Mouse (Mus musculus) ovary, postnatal 10 days (tissue): ENCODE measurements around the gene Cenpp.

Source experiments
- DNase-seq: peaks from one replicate; pipeline ENCODE4 v3.0.0; 2022; ENCODE audit warnings: low spot score

Cenpp gene

GRCm38 (mm10) chr13:49526235-49526634 lies 126.3 kb downstream of the Cenpp start:
- no peak for DNase-seq

GRCm38 (mm10) chr13:49518761-49519160 lies 133.8 kb downstream of the Cenpp start:
- no peak for DNase-seq

GRCm38 (mm10) chr13:49507176-49507575 lies 145.4 kb downstream of the Cenpp start:
- no peak for DNase-seq

GRCm38 (mm10) chr13:49505776-49506175 lies 146.8 kb downstream of the Cenpp start:
- DNase-seq: no peak

- no peak for DNase-seq
Measured at GRCm38 (mm10) chr13:49504510-49504909, 148.1 kb downstream of the Cenpp start, which contains the start of gene Ecm2. TSS of gene Ecm2 (plus strand) at chr13:49504810.

- no peak for DNase-seq
Measured at GRCm38 (mm10) chr13:49492376-49493368, 159.9 kb downstream of the Cenpp start, which contains the start of gene Tes3-ps. TSS of gene Tes3-ps (plus strand) at chr13:49493318.

GRCm38 (mm10) chr13:49485388-49485787 lies 167.2 kb downstream of the Cenpp start:
- no peak for DNase-seq

GRCm38 (mm10) chr13:49480551-49480950 lies 172.0 kb downstream of the Cenpp start:
- no peak for DNase-seq

GRCm38 (mm10) chr13:49480057-49480456 lies 172.5 kb downstream of the Cenpp start:
- DNase-seq: no peak

GRCm38 (mm10) chr13:49479399-49479798 lies 173.2 kb downstream of the Cenpp start:
- DNase-seq: no peak

- DNase-seq: no peak
Measured at GRCm38 (mm10) chr13:49478851-49479374, 173.7 kb downstream of the Cenpp start.

GRCm38 (mm10) chr13:49477887-49478286 lies 174.7 kb downstream of the Cenpp start:
- no peak for DNase-seq

GRCm38 (mm10) chr13:49472676-49473005 lies 179.9 kb downstream of the Cenpp start:
- DNase-seq: no peak

GRCm38 (mm10) chr13:49471981-49472675 lies 180.5 kb downstream of the Cenpp start:
- no peak for DNase-seq

GRCm38 (mm10) chr13:49470806-49471205 lies 181.8 kb downstream of the Cenpp start:
- DNase-seq: no peak

- DNase-seq: no peak
Measured at GRCm38 (mm10) chr13:49470319-49470718, 182.3 kb downstream of the Cenpp start.

- no peak for DNase-seq
Measured at GRCm38 (mm10) chr13:49469002-49469401, 183.6 kb downstream of the Cenpp start.

- no peak for DNase-seq
Measured at GRCm38 (mm10) chr13:49467585-49467984, 185.0 kb downstream of the Cenpp start.

- no peak for DNase-seq
Measured at GRCm38 (mm10) chr13:49466393-49467075, 186.1 kb downstream of the Cenpp start.

GRCm38 (mm10) chr13:49465875-49466274 lies 186.7 kb downstream of the Cenpp start:
- DNase-seq: no peak

GRCm38 (mm10) chr13:49462921-49463320 lies 189.7 kb downstream of the Cenpp start:
- DNase-seq: no peak
